Mouse (Mus musculus) G1E (cell line): ENCODE measurements around the gene Coro1b.

Experiments
- CTCF ChIP-seq: IDR thresholded peaks from 2 replicates; pipeline ENCODE4 v1.5.1; 2012; ENCODE audit warnings: low read depth, low read length, inconsistent platforms, mixed read lengths
- GATA1 ChIP-seq: IDR thresholded peaks from 2 replicates; pipeline ENCODE4 v1.6.1; 2012; ENCODE audit warnings: borderline replicate concordance, low read length, inconsistent platforms, mixed read lengths
- GATA2 ChIP-seq: IDR thresholded peaks from 2 replicates; pipeline ENCODE4 v1.6.1; 2012; ENCODE audit warnings: low read depth, low read length, inconsistent platforms, borderline replicate concordance

- TF ChIP-seq CTCF (no peak), GATA2 (no peak), GATA1 (no peak)
These were observed 32.6 kb upstream of the Coro1b start for GRCm38 (mm10) chr19:4115816-4116215.
